Mouse (Mus musculus) stomach, embryonic 16.5 days (tissue): ENCODE measurements around the gene Olfr921. TPM values are rescaled to one million over a fixed set of nuclear protein-coding genes. Genes with fewer than 3 reads are reported as not detected.

Experiments used
- ATAC-seq: fragments of 200-750 bp; cut with Nextera tagmentation; 2 replicates; pipeline ENCODE4 v1.8.0; 2017; ENCODE audit warnings: moderate number of reproducible peaks, moderate TSS enrichment; ENCODE audit not compliant: insufficient read depth, low FRiP score
- H3K27ac ChIP-seq: fragments of 300-500 bp; sonication (generic); 2 replicates; pipeline ENCODE4 v1.5.1; 2014; ENCODE audit warnings: low read length
- H3K27me3 ChIP-seq: fragments of 300-500 bp; sonication (generic); 2 replicates; pipeline ENCODE4 v1.6.1; 2014; ENCODE audit warnings: low read length, control low read depth, mixed read lengths; ENCODE audit not compliant: control insufficient read depth, insufficient read depth
- H3K36me3 ChIP-seq: fragments of 300-500 bp; sonication (generic); 2 replicates; pipeline ENCODE4 v1.6.1; 2014; ENCODE audit warnings: low read length; ENCODE audit not compliant: control insufficient read depth, insufficient read depth
- H3K4me1 ChIP-seq: fragments of 300-500 bp; sonication (generic); 2 replicates; pipeline ENCODE4 v1.6.1; 2014; ENCODE audit warnings: low read length, control low read depth, mixed read lengths; ENCODE audit not compliant: control insufficient read depth, insufficient read depth
- H3K4me2 ChIP-seq: fragments of 300-500 bp; sonication (generic); 2 replicates; pipeline ENCODE4 v1.6.1; 2014; ENCODE audit warnings: low read depth, low read length, mixed read lengths
- H3K4me3 ChIP-seq: fragments of 300-500 bp; sonication (generic); replicated peaks from 2 replicates; pipeline ENCODE4 v1.5.1; 2014; ENCODE audit warnings: mild to moderate bottlenecking, low read length
- H3K9ac ChIP-seq: fragments of 300-500 bp; sonication (generic); 2 replicates; pipeline ENCODE4 v1.6.1; 2014; ENCODE audit warnings: low read length
- H3K9me3 ChIP-seq: fragments of 300-500 bp; sonication (generic); replicated peaks from 2 replicates; pipeline ENCODE4 v1.6.1; 2016; ENCODE audit warnings: low read length, control low read depth; ENCODE audit not compliant: control insufficient read depth
- WGBS: fragments of 180-500 bp; shearing (Covaris S2); extraction: QIAGEN DNeasy Blood & Tissue Kit; methylation state at CpG from one replicate; pipeline ENCODE4 v1.1.7; 2014; 5-methylcytosine and 5-hydroxymethylcytosine counted together
- polyA plus RNA-seq: library from polyadenylated mRNA; unstranded; fragments of >200 nt; fragmentation: Nextera tagmentation; extraction: Ambion mirVana; gene quantifications from 2 replicates; pipeline ENCODE4 v1.2.1, GENCODE M21; 2015

Olfr921 gene
- polyA plus RNA-seq, 1 experiment from 2014 or later = not detected

- Histone ChIP-seq H3K9ac (no peak overlapping the region), H3K27me3 (no peaks in the 10 kb centered on the region), H3K4me3 (no peak overlapping the region), H3K9me3 (no peaks in the 10 kb centered on the region), H3K36me3 (no peaks in the 10 kb centered on the region), H3K4me1 (no peaks in the 10 kb centered on the region), H3K4me2 (no peak overlapping the region), H3K27ac (no peak overlapping the region)
- ATAC-seq = no peak
- 78% methylated on average over 1 of the region's 1 CpGs for WGBS
Measured at GRCm38 (mm10) chr9:38815458-38815986, 42.7 kb downstream of the Olfr921 start.

GRCm38 (mm10) chr9:38826245-38826644 lies 53.4 kb downstream of the Olfr921 start, which contains the start of gene Olfr923:
Olfr923 (plus strand) TSS chr9:38826545.
- no peaks in the 10 kb centered on the region for H3K4me1 ChIP-seq
- H3K27me3 ChIP-seq = no peaks in the 10 kb centered on the region
- no peak within 1 kb of the TSS for H3K27ac ChIP-seq
- no peak within 1 kb of the TSS for H3K4me3 ChIP-seq
- 91% methylated on average over 1 of the region's 1 CpGs for WGBS
- H3K4me2 ChIP-seq = no peak within 1 kb of the TSS
- no peak for ATAC-seq
- H3K9me3 ChIP-seq = no peaks in the 10 kb centered on the region
- H3K36me3 ChIP-seq = no peaks in the 10 kb centered on the region
- H3K9ac ChIP-seq = no peak within 1 kb of the TSS

Other genes with a start within 250 kb of the Olfr921 start
- gene Olfr910, start 235.2 kb upstream of the Olfr921 start, polyA plus RNA-seq = not detected in 2 replicates
- not detected in 2 replicates for gene Olfr912, start 192.9 kb upstream of the Olfr921 start, polyA plus RNA-seq
- not detected in 2 replicates for gene Olfr913, start 180.3 kb upstream of the Olfr921 start, polyA plus RNA-seq
- not detected in 2 replicates for gene Olfr914, start 168.0 kb upstream of the Olfr921 start, polyA plus RNA-seq
- not detected in 2 replicates for gene Olfr916, start 113.2 kb upstream of the Olfr921 start, polyA plus RNA-seq
- gene Olfr917, start 107.2 kb upstream of the Olfr921 start, polyA plus RNA-seq = not detected in 2 replicates
- gene Olfr918, start 98.5 kb upstream of the Olfr921 start, polyA plus RNA-seq = not detected in 2 replicates
- not detected in 2 replicates for gene Olfr919, start 69.4 kb upstream of the Olfr921 start, polyA plus RNA-seq
- gene Vwa5a, start 54.8 kb upstream of the Olfr921 start, polyA plus RNA-seq = 25.2 and 26.6 TPM in 2 replicates
- 0.03 TPM in 1 of 2 replicates, not detected in the other for gene Olfr920, start 20.8 kb upstream of the Olfr921 start, polyA plus RNA-seq
- not detected in 2 replicates for gene Olfr922, start 41.5 kb downstream of the Olfr921 start, polyA plus RNA-seq
- not detected in 2 replicates for gene Olfr923, start 53.5 kb downstream of the Olfr921 start, polyA plus RNA-seq
- not detected in 2 replicates for gene Olfr924, start 71.4 kb downstream of the Olfr921 start, polyA plus RNA-seq
- not detected in 2 replicates for gene Olfr26, start 82.0 kb downstream of the Olfr921 start, polyA plus RNA-seq
- gene Olfr926, start 104.1 kb downstream of the Olfr921 start, polyA plus RNA-seq = not detected in 2 replicates
- not detected in 2 replicates for gene Olfr930, start 156.7 kb downstream of the Olfr921 start, polyA plus RNA-seq
- gene Olfr933, start 199.2 kb downstream of the Olfr921 start, polyA plus RNA-seq = not detected in 2 replicates
- gene Olfr934, start 215.2 kb downstream of the Olfr921 start, polyA plus RNA-seq = not detected in 2 replicates
- gene Olfr935, start 226.6 kb downstream of the Olfr921 start, polyA plus RNA-seq = not detected in 2 replicates